Mouse (Mus musculus) 3T3-L1 (cell line): ENCODE measurements around the gene Vmn1r79.
"Not testable (repeated sequence)": the region's sequence is repeated elsewhere in the genome, so short reads cannot be mapped to it uniquely, and the experiment has no call there.

Source experiments
- DNase-seq: peaks from one replicate; pipeline ENCODE4 v3.0.0-alpha.2; 2015; ENCODE audit warnings: low read depth, low spot score

The Vmn1r79 gene

GRCm38 (mm10) chr7:12170979-12171378 is at the start of gene Vmn1r79:
TSS of gene Vmn1r79 (plus strand) at chr7:12171279.
- DNase-seq = not testable (repeated sequence)

DNA sequence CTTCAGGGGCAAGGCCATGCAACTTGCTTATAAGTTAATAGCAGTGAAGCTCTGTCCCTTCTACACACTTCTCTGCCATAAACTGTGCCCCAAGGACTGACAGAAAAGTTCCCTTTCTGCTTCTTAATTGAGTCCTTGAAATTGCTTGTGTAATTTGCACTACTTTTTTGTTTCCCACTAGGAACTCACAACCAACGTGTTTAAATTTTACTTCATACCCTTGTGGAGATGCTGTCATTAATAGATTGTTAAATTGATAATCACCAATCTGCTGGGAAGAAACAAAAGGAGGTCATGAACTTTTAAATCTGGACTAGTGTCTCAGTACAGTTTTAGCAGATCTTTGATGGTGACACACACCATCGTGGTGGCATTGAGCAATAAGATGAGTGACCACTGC is 21.1 kb upstream of the Vmn1r79 start, which contains the start of gene Vmn1r78:
Gene Vmn1r78 (plus strand): TSS at position 301 of the 400 bp plus-strand sequence.
- DNase-seq = no peak

DNA sequence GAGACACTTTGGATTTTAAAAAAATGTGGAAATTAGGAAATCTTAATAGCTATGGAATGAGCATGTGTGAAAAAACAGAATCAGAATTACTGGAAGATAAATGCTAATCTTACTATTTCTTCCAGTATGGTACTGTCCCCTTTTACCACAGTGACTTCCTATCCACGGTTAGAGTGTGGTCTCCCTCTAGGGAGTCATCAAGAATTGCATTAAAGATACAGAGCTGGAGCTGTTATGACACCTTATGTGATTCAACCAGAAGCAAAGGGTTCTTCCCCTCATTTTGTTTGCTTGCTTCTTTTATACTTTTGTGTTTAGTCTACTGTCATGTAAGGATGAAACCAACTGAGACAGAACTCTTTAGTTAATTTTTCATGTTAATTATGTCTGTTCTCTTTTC is 14.6 kb upstream of the Vmn1r79 start:
- not testable (repeated sequence) for DNase-seq

GRCm38 (mm10) chr7:12172926-12173325 is 1.8 kb downstream of the Vmn1r79 start:
- DNase-seq = not testable (repeated sequence)

DNA sequence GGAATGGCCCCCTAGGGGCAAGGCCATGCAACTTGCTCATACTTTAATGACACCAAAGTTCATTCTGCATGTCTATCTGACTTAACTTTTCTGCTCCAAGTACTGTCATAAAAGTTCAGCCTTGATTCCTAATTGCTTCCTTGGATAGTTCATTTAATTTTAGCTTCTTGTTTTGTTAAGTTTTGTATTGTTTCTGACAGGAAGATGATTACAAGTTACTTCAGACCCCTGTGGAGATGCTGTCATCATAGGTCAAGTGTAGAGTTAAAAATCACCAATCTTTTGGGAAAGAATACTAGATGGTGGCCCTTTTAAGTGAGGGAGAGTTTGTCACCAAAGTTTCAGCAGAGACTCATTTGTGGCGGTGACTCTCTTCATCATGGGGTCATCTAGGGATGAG is 17.9 kb downstream of the Vmn1r79 start, which contains the start of gene Vmn1r80:
Gene Vmn1r80 (plus strand): TSS at position 301 of the 400 bp plus-strand sequence.
- DNase-seq = no peak

- no peak for DNase-seq
Measured at GRCm38 (mm10) chr7:12204141-12204540, 33.1 kb downstream of the Vmn1r79 start.
